Mouse (Mus musculus) layer of hippocampus, adult 9-11 months (tissue): ENCODE measurements around the gene Hhatl.
A peak's percentile ranks its signal among the peaks of the same experiment; 100 is the strongest.

Experiments
- DNase-seq: peaks from one replicate; pipeline ENCODE4 v3.0.0; 2022

Gene Hhatl

DNA sequence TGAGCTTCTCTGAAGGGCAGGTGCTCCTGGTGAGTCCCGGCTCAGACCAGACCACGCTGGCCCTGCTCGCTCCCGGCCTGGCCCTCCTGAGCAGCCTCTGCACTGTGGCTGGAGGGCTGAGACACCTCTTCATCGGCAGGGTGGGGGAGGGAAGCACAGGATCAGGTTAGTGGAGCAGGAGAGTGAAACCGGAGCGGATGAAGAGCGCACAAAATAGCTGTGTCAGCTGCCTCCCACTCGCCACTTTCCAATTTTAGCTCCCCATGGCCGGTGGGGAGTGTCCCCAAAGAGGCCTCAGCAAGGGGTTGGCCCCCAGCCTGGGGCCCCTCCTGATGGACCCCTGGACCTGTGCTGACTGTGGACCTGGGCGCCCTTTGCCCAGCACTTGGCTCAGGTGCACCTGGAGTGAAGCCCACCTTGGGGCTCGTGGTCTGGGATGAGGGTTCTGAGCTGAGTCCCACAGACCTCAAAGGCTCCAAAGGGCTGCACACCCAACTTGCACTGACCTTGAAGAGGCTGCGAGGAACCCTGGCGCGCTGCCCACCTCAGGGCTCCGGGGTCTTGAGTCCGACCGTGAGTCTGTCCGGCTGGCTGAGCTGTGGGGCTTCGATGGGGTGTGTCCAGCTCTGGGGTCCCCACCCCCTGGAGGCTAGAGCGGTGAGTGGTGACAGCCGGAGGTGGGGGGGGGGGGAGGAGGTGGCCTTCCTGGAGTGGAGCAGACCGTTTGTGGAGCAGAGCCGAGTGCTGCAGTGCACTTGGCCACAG, at the start of gene Hhatl:
TSS of gene Hhatl (minus strand) at position 751 of the 765 bp plus-strand sequence.
- DNase-seq = no peak

GRCm38 (mm10) chr9:121839622-121839965, 47.3 kb upstream of the Hhatl start:
- no peak for DNase-seq

- DNase-seq = peak; percentile 82
These were observed 46.7 kb upstream of the Hhatl start, which contains the start of gene Ccdc13 for GRCm38 (mm10) chr9:121838829-121839621. Ccdc13 (minus strand) TSS chr9:121839461.

- DNase-seq = no peak
These were observed 45.7 kb upstream of the Hhatl start for GRCm38 (mm10) chr9:121838008-121838407.

DNA sequence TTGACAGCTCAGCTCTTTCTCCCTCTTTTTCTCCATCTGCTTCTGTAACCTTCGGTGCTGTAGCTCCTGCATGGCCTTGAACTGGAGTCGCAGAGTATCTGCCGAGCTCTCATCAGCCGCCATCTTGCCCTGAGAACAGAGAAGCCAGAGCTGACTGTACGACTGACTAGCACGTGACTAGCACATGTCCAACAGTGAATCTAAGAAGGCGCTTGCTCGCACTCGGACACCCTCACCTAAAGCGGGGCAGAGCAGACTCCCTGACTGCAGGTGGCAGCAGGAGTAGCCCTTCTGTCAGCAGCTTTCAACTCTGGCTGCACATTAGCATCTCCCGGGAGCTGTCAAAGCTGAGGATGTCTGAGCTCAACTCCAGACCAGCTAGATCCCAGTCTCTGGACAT, 41.5 kb upstream of the Hhatl start:
- DNase-seq = no peak

DNA sequence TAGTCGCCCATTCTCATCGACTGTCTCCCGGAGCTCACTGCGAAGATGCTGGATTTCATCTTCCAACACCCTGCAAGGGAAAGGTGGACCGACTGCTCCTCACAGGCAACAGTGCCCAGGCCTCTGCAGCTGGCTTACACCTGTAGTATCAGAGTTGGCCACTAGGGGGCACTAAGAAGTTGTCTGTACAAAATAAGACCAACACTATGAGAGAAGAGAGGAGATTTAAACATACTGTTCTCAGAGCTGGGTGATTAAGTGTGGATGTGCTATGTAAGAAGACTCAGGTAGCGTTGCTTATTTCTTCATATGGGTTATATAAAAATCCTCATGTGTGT, 38.6 kb upstream of the Hhatl start:
- DNase-seq = peak; percentile 81

GRCm38 (mm10) chr9:121830243-121830955, 38.1 kb upstream of the Hhatl start:
- peak; percentile 55 for DNase-seq

DNA sequence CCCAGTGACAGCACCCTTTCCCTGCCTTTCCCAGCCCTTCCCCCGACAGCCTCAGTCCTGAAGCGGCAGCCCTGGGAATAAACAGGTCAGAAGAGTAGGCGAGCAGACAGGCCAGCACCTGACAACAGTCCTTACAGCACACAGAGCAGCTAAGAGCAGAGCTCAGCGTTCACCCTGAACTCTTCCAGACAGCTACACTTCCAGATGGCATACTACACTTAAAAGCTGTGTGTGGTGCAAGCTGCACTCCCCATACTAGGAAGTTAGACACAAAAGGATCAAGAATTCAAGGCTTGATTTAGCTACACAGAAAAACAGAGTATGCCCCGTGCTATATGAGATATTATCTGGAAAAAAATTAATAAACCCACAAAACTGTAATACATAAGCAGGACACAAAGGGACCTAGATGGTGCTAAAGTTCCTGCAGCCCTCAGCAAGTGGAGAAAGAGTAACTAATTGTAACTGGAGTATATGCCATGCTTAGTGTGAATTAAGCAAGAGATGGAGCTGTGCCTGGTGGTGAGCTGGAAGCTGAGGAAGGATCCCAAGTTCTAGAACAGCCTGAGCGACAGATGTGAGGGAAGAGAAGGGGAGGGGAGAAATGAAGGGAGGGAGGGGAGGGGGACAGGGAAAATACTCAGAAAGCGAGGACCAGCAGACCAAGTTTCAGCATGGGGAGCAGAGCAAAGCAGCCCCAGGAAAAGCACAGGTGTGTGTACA, 37.1 kb upstream of the Hhatl start:
- peak; percentile 46 for DNase-seq

DNA sequence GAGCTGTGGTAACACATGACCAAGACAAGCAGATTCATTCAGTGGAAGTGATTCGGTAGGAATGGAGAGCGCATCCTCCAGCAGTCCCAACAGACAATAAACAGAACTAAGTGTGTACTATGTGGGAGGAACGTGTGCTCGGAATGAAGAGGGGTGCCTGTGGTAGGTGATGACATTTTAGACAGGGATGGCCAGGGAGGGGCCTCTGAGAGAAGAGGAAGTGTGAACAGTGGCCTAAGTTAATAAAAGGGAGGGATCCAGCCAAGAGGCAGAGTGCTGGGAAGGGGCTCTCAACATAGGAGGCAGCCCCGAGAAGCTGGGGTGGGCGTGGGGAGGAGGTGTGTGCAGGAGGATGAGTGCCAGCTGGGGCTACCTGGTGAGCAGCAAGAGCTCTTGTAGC, 36.0 kb upstream of the Hhatl start:
- DNase-seq = no peak

DNA sequence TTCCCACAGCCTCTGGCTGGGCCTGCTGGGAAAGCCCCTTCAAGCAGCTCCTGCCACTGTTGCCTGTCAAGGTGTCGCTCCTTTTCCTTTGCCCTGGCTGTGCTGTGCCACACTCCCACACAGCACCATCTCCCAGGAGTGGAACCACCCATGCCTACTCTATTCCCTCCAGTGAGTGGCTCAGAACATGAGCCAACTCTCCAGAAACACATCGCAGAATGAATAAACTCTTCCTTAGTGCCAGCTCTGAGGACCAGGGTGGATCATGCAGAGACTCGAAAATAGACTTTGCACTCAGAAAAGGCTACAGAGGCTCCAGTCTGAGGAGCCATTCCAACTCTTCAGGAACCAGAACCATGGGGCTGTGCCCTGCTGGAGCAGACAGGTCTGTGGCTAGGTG, 34.0 kb upstream of the Hhatl start:
- no peak for DNase-seq

GRCm38 (mm10) chr9:121823991-121824390, 31.7 kb upstream of the Hhatl start:
- DNase-seq = no peak

DNA sequence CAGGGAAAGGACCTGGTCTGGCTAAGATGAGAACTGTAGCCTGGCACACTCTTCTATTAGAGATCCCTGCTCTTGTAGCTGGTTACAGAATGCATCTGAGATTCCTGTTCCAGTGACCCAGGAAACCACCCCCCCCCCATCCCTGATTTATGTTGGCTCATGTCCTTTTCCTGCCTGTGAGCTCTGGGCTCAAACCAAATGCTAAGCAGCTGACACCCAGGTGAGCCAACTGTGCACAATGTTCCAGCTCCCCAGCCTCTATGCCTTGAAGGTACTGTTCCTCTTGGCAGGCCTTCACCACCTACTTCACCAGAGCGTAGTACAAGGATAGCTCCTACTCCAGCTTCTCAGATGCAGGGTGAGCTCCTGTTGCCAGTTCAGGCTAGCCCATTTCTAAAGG, 30.7 kb upstream of the Hhatl start:
- peak; percentile 50 for DNase-seq

DNA sequence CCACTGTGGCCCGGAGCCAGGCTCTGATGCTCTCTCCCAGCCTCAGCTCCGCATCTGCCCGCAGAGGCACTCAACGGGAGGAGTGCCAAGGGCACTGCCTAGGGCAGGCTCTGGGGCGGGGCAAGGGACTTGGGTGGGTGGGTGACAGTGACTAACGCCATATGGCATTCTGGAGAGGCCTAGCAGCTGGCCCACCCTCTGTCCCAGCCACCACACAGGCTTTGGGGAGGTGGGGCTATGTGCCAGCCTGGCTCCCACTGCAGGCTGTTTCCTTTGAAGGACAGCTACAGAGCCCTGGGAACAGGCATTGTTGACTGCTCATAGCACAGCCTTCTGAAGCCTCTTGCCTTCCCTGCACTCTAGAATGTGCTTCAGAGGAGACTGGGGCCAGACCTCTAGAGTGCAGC, 30.3 kb upstream of the Hhatl start:
- peak; percentile 81 for DNase-seq

- DNase-seq = no peak
These were observed 28.5 kb upstream of the Hhatl start for GRCm38 (mm10) chr9:121820765-121821164.

- DNase-seq = no peak
These were observed 27.6 kb upstream of the Hhatl start for GRCm38 (mm10) chr9:121819771-121820471.

DNA sequence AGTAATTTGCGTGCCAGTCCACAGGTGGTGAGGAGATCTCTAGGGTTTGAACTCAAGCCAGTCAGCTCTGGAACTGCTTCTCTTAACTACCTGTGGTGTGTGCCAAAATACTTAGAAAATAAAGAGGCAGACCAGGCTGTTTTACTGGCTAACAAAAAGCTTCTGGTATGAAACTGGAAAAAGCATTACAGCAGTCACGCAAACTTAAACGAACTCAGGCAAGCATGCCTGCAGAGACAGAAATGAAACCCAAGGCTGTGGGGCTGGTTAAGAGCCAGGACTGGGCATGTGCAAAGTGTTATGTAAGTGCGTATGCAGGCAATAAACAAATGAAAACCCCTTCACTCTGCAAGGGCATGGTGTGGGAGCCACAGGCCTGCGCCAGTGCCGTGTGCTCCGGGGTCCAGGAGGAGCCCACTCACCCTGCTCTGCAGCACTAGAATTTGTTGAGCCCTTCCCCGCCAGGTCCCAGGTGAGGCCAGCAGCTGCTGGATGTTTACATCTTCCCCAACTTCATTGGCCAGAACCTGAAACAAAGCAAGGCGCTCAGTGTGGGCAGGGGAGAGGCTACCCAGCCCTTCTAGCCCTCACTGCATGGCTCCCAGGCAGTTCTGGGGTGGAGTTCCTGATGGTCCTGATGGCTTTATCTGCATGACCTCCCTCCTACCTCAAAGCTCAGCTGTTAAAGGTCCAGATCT, 26.9 kb upstream of the Hhatl start:
- peak; percentile 49 for DNase-seq

DNA sequence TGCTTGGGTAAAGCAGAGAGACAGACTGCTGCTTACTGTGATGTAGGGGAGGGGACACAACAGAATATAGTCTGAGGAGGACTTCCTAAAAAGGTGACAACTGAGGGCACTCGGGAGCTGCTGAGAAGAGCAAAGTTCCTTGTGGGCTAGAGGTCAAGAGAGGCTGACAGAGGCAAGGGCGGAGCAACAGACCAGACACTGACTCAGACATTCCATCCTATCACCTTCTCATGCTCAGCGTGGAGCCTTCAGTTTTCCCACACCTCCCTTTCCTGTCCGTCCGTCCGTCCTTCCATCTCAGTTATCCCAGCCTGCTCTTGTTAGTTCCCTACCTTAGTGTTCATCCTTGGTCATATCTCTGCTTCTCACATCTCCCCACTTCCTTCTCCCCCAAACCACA, 22.9 kb upstream of the Hhatl start:
- DNase-seq = no peak

- DNase-seq = peak; percentile 91
These were observed 17.9 kb upstream of the Hhatl start for GRCm38 (mm10) chr9:121810081-121810821.

DNA sequence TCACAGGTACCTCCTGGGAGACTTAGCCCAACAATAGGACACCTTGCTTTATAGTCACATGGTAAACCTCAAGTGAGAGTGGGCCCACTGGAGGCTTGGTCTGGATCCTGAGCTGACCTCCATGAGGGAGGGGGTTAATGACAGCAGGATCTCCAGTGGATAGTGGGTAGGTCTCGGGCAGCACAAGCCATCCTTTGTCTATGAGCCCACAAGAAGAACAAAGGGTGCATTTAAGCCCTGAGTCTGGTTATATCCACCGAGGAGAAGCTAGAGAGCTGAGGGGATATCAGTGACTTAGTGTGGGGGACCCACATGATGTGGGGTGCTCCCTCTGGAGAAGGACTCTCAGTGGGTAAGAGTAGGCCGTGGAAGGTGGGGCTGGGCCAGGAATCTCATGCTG, 16.2 kb upstream of the Hhatl start:
- DNase-seq = peak; percentile 62

DNA sequence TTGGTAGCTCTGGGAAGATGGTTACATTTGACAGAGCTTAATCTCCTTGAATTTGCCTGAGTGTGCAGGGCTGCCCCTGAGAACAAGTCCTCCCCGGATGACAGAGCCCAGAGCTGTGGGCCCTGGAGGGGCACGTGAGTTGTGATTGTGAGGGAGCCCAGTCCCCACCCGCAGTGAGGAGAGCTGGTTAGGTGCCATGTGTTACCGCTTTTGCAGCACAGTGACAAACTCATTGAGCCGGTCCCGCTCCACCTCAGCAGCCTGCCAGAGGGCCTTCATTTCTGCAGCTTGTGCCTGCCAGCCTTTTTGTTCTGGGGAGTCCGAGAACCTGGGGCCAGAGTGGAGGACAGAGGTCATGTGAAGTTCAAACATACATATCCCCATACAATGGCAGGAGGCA, 15.6 kb upstream of the Hhatl start:
- no peak for DNase-seq

DNA sequence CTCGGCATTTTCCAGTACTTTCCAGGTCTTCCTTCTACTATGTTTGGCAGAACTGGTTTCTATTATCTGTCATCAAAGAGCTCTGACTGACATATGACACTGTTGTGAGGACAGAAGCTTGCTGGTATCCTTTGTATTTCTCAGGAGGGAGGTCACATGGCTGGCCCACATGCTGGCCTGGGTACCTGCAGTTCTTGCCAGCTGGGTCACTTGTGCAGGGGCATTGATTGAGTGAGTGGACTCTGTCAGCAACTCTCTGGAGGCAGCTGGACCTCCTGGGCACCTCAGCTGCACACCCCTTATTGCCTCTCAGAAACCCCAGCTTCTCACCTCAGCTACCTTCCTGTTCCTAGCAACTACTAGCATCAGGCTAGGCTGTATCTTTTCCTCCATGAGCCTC, 15.2 kb upstream of the Hhatl start:
- no peak for DNase-seq
